Mouse (Mus musculus): ENCODE results near the gene Ttc7b. TPM values are rescaled to one million over a fixed set of nuclear protein-coding genes. Genes with fewer than 3 reads are reported as not detected.

The Ttc7b gene
- polyA plus RNA-seq, 1 experiment from 2014 or later = 10.8 TPM

- peaks cover 35% of the 10 kb centered on the region for H3K4me1 ChIP-seq (replicated peaks)
- H3K27ac ChIP-seq (replicated peaks) = peak overlapping the region; percentile 89
- H3K27me3 ChIP-seq = no peaks in the 10 kb centered on the region
- under 1% methylated on average over 61 of the region's 76 CpGs for WGBS
- peak; percentile 64 for ATAC-seq (ENCODE audit: low FRiP score, low read depth)
- H3K9ac ChIP-seq = peak overlapping the region; percentile 99
- H3K4me3 ChIP-seq = peak overlapping the region; percentile 95
- peak overlapping the region; percentile 76 for H3K4me2 ChIP-seq
- H3K9me3 ChIP-seq = no peaks in the 10 kb centered on the region
- no peaks in the 10 kb centered on the region for H3K36me3 ChIP-seq
Measured at GRCm38 (mm10) chr12:100520077-100520793, 391 bp downstream of the Ttc7b start.

GRCm38 (mm10) chr12:100519684-100520076, 946 bp downstream of the Ttc7b start:
- peak overlapping the region; percentile 89 for H3K27ac ChIP-seq (replicated peaks)
- H3K4me2 ChIP-seq = peak overlapping the region; percentile 76
- no peaks in the 10 kb centered on the region for H3K9me3 ChIP-seq
- no peaks in the 10 kb centered on the region for H3K36me3 ChIP-seq
- H3K4me1 ChIP-seq (replicated peaks) = peaks cover 35% of the 10 kb centered on the region
- 38% methylated on average over 7 of the region's 7 CpGs for WGBS
- peak overlapping the region; percentile 99 for H3K9ac ChIP-seq
- ATAC-seq (ENCODE audit: low FRiP score, low read depth) = peak; percentile 20
- H3K4me3 ChIP-seq = peak overlapping the region; percentile 95
- no peaks in the 10 kb centered on the region for H3K27me3 ChIP-seq

- H3K4me3 ChIP-seq = no peak overlapping the region
- H3K4me1 ChIP-seq (replicated peaks) = peaks cover 35% of the 10 kb centered on the region
- H3K9me3 ChIP-seq = no peaks in the 10 kb centered on the region
- H3K9ac ChIP-seq = no peak overlapping the region
- H3K27me3 ChIP-seq = no peaks in the 10 kb centered on the region
- no peak for ATAC-seq (ENCODE audit: low FRiP score, low read depth)
- H3K36me3 ChIP-seq = no peaks in the 10 kb centered on the region
- 94% methylated on average over 9 of the region's 9 CpGs for WGBS
- H3K4me2 ChIP-seq = no peak overlapping the region
- H3K27ac ChIP-seq (replicated peaks) = no peak overlapping the region
Measured at GRCm38 (mm10) chr12:100517371-100517770, 3.3 kb downstream of the Ttc7b start.

- ATAC-seq (ENCODE audit: low FRiP score, low read depth) = no peak
Measured at GRCm38 (mm10) chr12:100516161-100516838, 4.3 kb downstream of the Ttc7b start.

DNA sequence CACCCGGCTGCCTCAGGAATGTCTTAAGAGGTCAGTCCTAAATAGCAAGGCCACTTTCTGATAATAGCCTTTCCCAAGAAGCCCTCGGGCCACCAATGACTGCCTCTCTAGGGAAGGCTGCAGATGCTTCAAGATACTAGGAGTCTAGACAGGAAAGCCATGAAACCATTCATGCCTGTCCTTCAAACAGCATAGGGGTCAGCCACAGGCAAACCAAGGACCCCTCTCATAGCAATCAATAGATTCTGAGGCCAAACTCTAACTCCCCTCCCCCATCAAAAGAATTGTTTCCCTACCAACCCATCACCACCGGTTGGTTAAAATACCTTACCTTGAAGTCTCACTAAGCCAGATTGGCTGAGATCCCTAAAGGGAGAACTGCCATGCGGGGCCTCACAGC, 5.1 kb downstream of the Ttc7b start:
- no peaks in the 10 kb centered on the region for H3K36me3 ChIP-seq
- ATAC-seq (ENCODE audit: low FRiP score, low read depth) = no peak

More at GRCm38 (mm10) chr12:100516161-100516838, 4.3 kb downstream of the Ttc7b start:
- Histone ChIP-seq H3K36me3 (no peaks in the 10 kb centered on the region), H3K4me3 (no peak overlapping the region), H3K4me2 (no peak overlapping the region), H3K27me3 (no peaks in the 10 kb centered on the region), H3K4me1 (replicated peaks) (peaks cover 32% of the 10 kb centered on the region), H3K9me3 (no peaks in the 10 kb centered on the region), H3K9ac (no peak overlapping the region), H3K27ac (replicated peaks) (no peak overlapping the region)
- WGBS = 95% methylated on average over 1 of the region's 1 CpGs

DNA sequence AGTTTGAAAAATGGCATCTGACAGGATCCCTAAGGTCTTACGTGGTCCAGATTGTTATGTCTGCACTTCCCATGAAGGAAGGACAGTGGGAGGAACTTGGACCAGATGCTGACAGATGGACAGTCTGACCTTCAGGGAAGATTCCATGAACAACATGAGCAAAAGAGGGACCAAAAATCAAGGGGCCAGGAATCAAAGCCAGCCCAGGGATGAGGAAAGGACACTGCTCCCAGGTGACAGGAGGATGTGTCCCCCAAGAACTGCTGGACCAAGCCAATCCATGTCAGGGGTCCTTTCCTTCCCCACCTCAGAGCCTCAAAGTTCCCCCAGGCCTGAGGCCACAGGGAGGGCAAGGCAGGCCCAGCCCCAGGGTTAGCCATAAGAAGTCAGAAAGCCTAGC, 6.0 kb downstream of the Ttc7b start:
- WGBS = 74% methylated on average over 1 of the region's 1 CpGs
- ATAC-seq (ENCODE audit: low FRiP score, low read depth) = no peak
- Histone ChIP-seq H3K27me3 (no peaks in the 10 kb centered on the region), H3K9me3 (no peaks in the 10 kb centered on the region), H3K36me3 (no peaks in the 10 kb centered on the region), H3K4me3 (no peak overlapping the region), H3K4me2 (no peak overlapping the region), H3K9ac (no peak overlapping the region), H3K27ac (replicated peaks) (no peak overlapping the region), H3K4me1 (replicated peaks) (peaks cover 22% of the 10 kb centered on the region)

More for the DNA sequence above, 5.1 kb downstream of the Ttc7b start:
- peaks cover 26% of the 10 kb centered on the region for H3K4me1 ChIP-seq (replicated peaks)
- no peak overlapping the region for H3K4me2 ChIP-seq
- no peak overlapping the region for H3K27ac ChIP-seq (replicated peaks)
- no peaks in the 10 kb centered on the region for H3K9me3 ChIP-seq
- 92% methylated on average over 4 of the region's 4 CpGs for WGBS
- no peak overlapping the region for H3K4me3 ChIP-seq
- H3K9ac ChIP-seq = no peak overlapping the region
- H3K27me3 ChIP-seq = no peaks in the 10 kb centered on the region

DNA sequence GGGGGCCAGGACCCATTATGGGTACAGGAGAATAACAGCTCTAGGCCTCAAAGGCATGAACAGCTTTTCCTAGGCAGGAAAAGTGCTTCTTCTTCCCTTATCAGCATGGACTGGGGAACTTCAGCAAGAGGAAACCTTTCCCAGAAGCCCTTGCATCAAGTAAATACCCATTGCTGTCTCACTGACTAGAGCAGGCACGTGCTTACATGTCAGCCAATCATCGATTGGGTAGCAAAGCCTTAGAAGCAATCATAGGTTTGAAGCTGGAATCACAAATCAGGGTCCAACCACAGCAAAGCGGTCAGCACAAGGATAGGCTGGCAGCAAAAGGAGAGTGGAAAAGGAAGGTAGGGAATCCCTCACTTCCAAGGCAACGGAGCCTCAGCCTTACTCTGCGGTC, 7.5 kb downstream of the Ttc7b start:
- ATAC-seq (ENCODE audit: low FRiP score, low read depth) = no peak
- Histone ChIP-seq H3K9me3 (no peaks in the 10 kb centered on the region), H3K36me3 (no peaks in the 10 kb centered on the region), H3K4me3 (no peak overlapping the region), H3K4me2 (no peak overlapping the region), H3K27me3 (no peaks in the 10 kb centered on the region), H3K27ac (replicated peaks) (no peak overlapping the region), H3K9ac (no peak overlapping the region), H3K4me1 (replicated peaks) (peaks cover 7% of the 10 kb centered on the region)
- WGBS = 94% methylated on average over 5 of the region's 5 CpGs

- H3K4me2 ChIP-seq = no peak overlapping the region
- peaks cover 4% of the 10 kb centered on the region; the same call in 1 of the 2 replicates for H3K4me1 ChIP-seq (replicated peaks)
- H3K36me3 ChIP-seq = no peaks in the 10 kb centered on the region
- H3K27me3 ChIP-seq = no peaks in the 10 kb centered on the region
- WGBS = 73% methylated on average over 9 of the region's 9 CpGs
- H3K4me3 ChIP-seq = no peak overlapping the region
- H3K9me3 ChIP-seq = no peaks in the 10 kb centered on the region
- no peak for ATAC-seq (ENCODE audit: low FRiP score, low read depth)
- no peak overlapping the region for H3K9ac ChIP-seq
- no peak overlapping the region for H3K27ac ChIP-seq (replicated peaks)
Measured at GRCm38 (mm10) chr12:100512641-100513040, 8.0 kb downstream of the Ttc7b start.

DNA sequence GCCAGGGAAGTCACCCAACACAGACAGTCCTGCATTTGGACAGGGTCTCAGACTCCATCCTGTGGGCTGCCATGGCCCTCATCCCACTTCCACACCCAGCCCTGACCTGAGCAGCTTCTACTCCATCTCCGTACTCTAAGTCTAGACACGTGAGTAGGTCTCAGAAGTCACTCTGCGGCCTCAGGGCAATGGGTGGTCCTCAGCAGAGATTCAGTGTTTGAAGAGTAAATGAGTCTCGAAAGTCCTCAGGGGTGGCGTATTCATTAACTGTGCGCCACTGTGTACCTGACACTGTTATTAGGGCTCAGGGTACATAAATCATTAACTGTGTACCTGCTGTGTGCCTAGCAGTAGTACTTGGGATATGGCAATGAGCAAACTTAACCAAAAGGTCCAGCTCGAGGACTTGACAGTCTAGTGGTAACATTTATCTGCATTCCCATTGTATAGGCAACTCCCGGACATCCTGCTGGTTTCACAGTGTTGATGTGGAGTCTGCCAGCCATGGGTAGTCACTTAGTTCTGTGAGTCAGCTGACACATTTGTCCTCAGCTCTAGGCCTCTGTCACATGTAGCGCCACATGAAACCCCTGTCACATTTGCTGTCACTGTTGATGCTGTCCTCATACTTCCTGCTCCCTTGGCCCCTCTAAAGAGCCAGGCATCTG, 10.9 kb downstream of the Ttc7b start:
- H3K9me3 ChIP-seq = no peaks in the 10 kb centered on the region
- no peak for ATAC-seq (ENCODE audit: low FRiP score, low read depth)
- H3K9ac ChIP-seq = no peak overlapping the region
- peaks cover 2% of the 10 kb centered on the region; the same call in 1 of the 2 replicates for H3K4me1 ChIP-seq (replicated peaks)
- no peaks in the 10 kb centered on the region for H3K36me3 ChIP-seq
- no peak overlapping the region for H3K4me2 ChIP-seq
- 81% methylated on average over 9 of the region's 9 CpGs for WGBS
- H3K4me3 ChIP-seq = no peak overlapping the region
- no peaks in the 10 kb centered on the region for H3K27me3 ChIP-seq
- H3K27ac ChIP-seq (replicated peaks) = no peak overlapping the region

- 93% methylated on average over 5 of the region's 5 CpGs for WGBS
- Histone ChIP-seq H3K4me2 (no peak overlapping the region), H3K27ac (replicated peaks) (no peak overlapping the region), H3K27me3 (no peaks in the 10 kb centered on the region), H3K36me3 (no peaks in the 10 kb centered on the region), H3K4me3 (no peak overlapping the region), H3K9ac (no peak overlapping the region), H3K4me1 (replicated peaks) (peaks cover 8% of the 10 kb centered on the region; the same call in 1 of the 2 replicates), H3K9me3 (no peaks in the 10 kb centered on the region)
- ATAC-seq (ENCODE audit: low FRiP score, low read depth) = no peak
Measured at GRCm38 (mm10) chr12:100508668-100509067, 12.0 kb downstream of the Ttc7b start.

GRCm38 (mm10) chr12:100505484-100505883, 15.1 kb downstream of the Ttc7b start:
- Histone ChIP-seq H3K36me3 (no peaks in the 10 kb centered on the region), H3K27ac (replicated peaks) (no peak overlapping the region), H3K4me1 (replicated peaks) (peaks cover 8% of the 10 kb centered on the region; the same call in 1 of the 2 replicates), H3K4me3 (no peak overlapping the region), H3K9me3 (no peaks in the 10 kb centered on the region), H3K27me3 (no peaks in the 10 kb centered on the region), H3K9ac (no peak overlapping the region), H3K4me2 (no peak overlapping the region)
- no peak for ATAC-seq (ENCODE audit: low FRiP score, low read depth)
- 97% methylated on average over 1 of the region's 1 CpGs for WGBS

- no peaks in the 10 kb centered on the region for H3K27me3 ChIP-seq
- H3K36me3 ChIP-seq = peaks cover 4% of the 10 kb centered on the region; the same call in 1 of the 2 replicates
- no peak overlapping the region for H3K27ac ChIP-seq (replicated peaks)
- H3K9ac ChIP-seq = no peak overlapping the region
- no peak for ATAC-seq (ENCODE audit: low FRiP score, low read depth)
- peaks cover 8% of the 10 kb centered on the region; the same call in 1 of the 2 replicates for H3K4me1 ChIP-seq (replicated peaks)
- 98% methylated on average over 2 of the region's 2 CpGs for WGBS
- no peaks in the 10 kb centered on the region for H3K9me3 ChIP-seq
- H3K4me2 ChIP-seq = no peak overlapping the region
- H3K4me3 ChIP-seq = no peak overlapping the region
Measured at GRCm38 (mm10) chr12:100504585-100504984, 16.0 kb downstream of the Ttc7b start.
